Mouse (Mus musculus) MEL (cell line): ENCODE data around the gene Sbpl. TPM values are rescaled to one million over a fixed set of nuclear protein-coding genes. Genes with fewer than 3 reads are reported as not detected.
A peak's percentile ranks its signal among the peaks of the same experiment; 100 is the strongest.

ENCODE experiments used
- DNase-seq: peaks from one replicate; pipeline ENCODE4 v3.0.0; 2011; ENCODE audit warnings: low read depth, low spot score
- H3K27ac ChIP-seq: 2 replicates; pipeline ENCODE4 v1.5.1; 2012; ENCODE audit warnings: low read depth, mild to moderate bottlenecking, control low read depth, low read length, moderate library complexity; ENCODE audit not compliant: control insufficient read depth
- H3K27me3 ChIP-seq, 2 experiments: fragments of 150-350 bp in 1 of 2; sonication (generic) in 1 of 2; 2 replicates each; pipeline ENCODE4 v1.6.1; 2012; ENCODE audit warnings: low read length in 2 of 2, mild to moderate bottlenecking in 2 of 2, improper control_type of control experiment in 1 of 2, moderate library complexity in 1 of 2; ENCODE audit not compliant: insufficient read depth in 2 of 2, control insufficient read depth in 1 of 2
- H3K36me3 ChIP-seq, 2 experiments: 2 replicates each; pipeline ENCODE4 v1.6.1; 2012 to 2014; ENCODE audit warnings: low read length in 2 of 2, improper control_type of control experiment in 1 of 2, inconsistent platforms in 1 of 2, mild to moderate bottlenecking in 1 of 2; ENCODE audit not compliant: insufficient read depth in 2 of 2, control insufficient read depth in 1 of 2
- H3K4me1 ChIP-seq, 2 experiments: fragments of 150-350 bp in 1 of 2; sonication (generic) in 1 of 2; 2 replicates each; pipeline ENCODE4 v1.6.1; 2012; ENCODE audit warnings: low read length in 2 of 2, improper control_type of control experiment in 1 of 2, mild to moderate bottlenecking in 1 of 2; ENCODE audit not compliant: insufficient read depth in 2 of 2, control insufficient read depth in 1 of 2
- H3K4me3 ChIP-seq, 2 experiments: fragments of 150-350 bp in 1 of 2; sonication (generic) in 1 of 2; 2 replicates each; pipeline ENCODE4 v1.5.1; 2012; ENCODE audit warnings: low read depth in 2 of 2, low read length in 2 of 2, mild to moderate bottlenecking in 2 of 2, moderate library complexity in 2 of 2, control low read depth in 1 of 2, improper control_type of control experiment in 1 of 2; ENCODE audit not compliant: control insufficient read depth in 1 of 2, insufficient read depth in 1 of 2
- H3K79me2 ChIP-seq: 2 replicates; pipeline ENCODE4 v1.6.1; 2012; ENCODE audit warnings: mild to moderate bottlenecking, low read length, moderate library complexity; ENCODE audit not compliant: control insufficient read depth, poor library complexity, insufficient read depth
- H3K9ac ChIP-seq: 2 replicates; pipeline ENCODE4 v1.6.1; 2012; ENCODE audit warnings: low read depth, mild to moderate bottlenecking, control low read depth, low read length, moderate library complexity; ENCODE audit not compliant: control insufficient read depth, poor library complexity, severe bottlenecking
- H3K9me3 ChIP-seq: fragments of 150-350 bp; sonication (generic); replicated peaks from 2 replicates; pipeline ENCODE4 v1.6.1; 2012; ENCODE audit warnings: mild to moderate bottlenecking, low read length, improper control_type of control experiment, moderate library complexity; ENCODE audit not compliant: insufficient read depth
- BHLHE40 ChIP-seq: IDR thresholded peaks from 2 replicates; pipeline ENCODE4 v1.6.1; 2012; ENCODE audit warnings: low read depth, mild to moderate bottlenecking, inconsistent platforms, low read length, improper control_type of control experiment, borderline replicate concordance
- CHD2 ChIP-seq: IDR thresholded peaks from 2 replicates; pipeline ENCODE4 v1.6.1; 2011; ENCODE audit warnings: low read length, improper control_type of control experiment
- EP300 ChIP-seq, 2 experiments: IDR thresholded peaks; 2 replicates each; pipeline ENCODE4 v1.6.1; 2011; ENCODE audit warnings: improper control_type of control experiment in 2 of 2, low read length in 2 of 2, low read depth in 1 of 2, mild to moderate bottlenecking in 1 of 2
- ETS1 ChIP-seq: IDR thresholded peaks from 2 replicates; pipeline ENCODE4 v1.6.1; 2012; ENCODE audit warnings: low read depth, mild to moderate bottlenecking, inconsistent platforms, low read length, improper control_type of control experiment, moderate library complexity
- GABPA ChIP-seq: IDR thresholded peaks from 2 replicates; pipeline ENCODE4 v1.6.1; 2012; ENCODE audit warnings: low read depth, mild to moderate bottlenecking, inconsistent platforms, low read length, improper control_type of control experiment, moderate library complexity
- JUND ChIP-seq: IDR thresholded peaks from 2 replicates; pipeline ENCODE4 v1.6.1; 2011; ENCODE audit warnings: low read depth, mild to moderate bottlenecking, improper control_type of control experiment, low read length
- KAT2A ChIP-seq: conservative IDR thresholded peaks from 2 replicates; pipeline ENCODE4 v1.6.1; 2012; ENCODE audit warnings: low read depth, low read length, improper control_type of control experiment, inconsistent platforms
- MAFK ChIP-seq: IDR thresholded peaks from 2 replicates; pipeline ENCODE4 v1.6.1; 2011; ENCODE audit warnings: low read depth, mild to moderate bottlenecking, low read length, improper control_type of control experiment, borderline replicate concordance
- MAX ChIP-seq: IDR thresholded peaks from 2 replicates; pipeline ENCODE4 v1.6.1; 2011; ENCODE audit warnings: low read length, improper control_type of control experiment
- MAZ ChIP-seq: IDR thresholded peaks from 2 replicates; pipeline ENCODE4 v1.6.1; 2012; ENCODE audit warnings: low read depth, mild to moderate bottlenecking, inconsistent platforms, low read length, improper control_type of control experiment
- MEF2A ChIP-seq: IDR thresholded peaks from 2 replicates; pipeline ENCODE4 v1.6.1; 2014; ENCODE audit warnings: low read depth, mild to moderate bottlenecking, inconsistent platforms, low read length, improper control_type of control experiment; ENCODE audit not compliant: poor library complexity, insufficient replicate concordance, severe bottlenecking; ENCODE audit errors: extremely low read depth
- MXI1 ChIP-seq: IDR thresholded peaks from 2 replicates; pipeline ENCODE4 v1.6.1; 2011; ENCODE audit warnings: mild to moderate bottlenecking, low read depth, low read length, improper control_type of control experiment
- MYC ChIP-seq: IDR thresholded peaks from 2 replicates; pipeline ENCODE4 v1.6.1; 2011; ENCODE audit warnings: low read depth, mild to moderate bottlenecking, low read length, improper control_type of control experiment, moderate library complexity
- NELFE ChIP-seq: IDR thresholded peaks from 2 replicates; pipeline ENCODE4 v1.6.1; 2011; ENCODE audit warnings: low read depth, low read length, improper control_type of control experiment
- RAD21 ChIP-seq: IDR thresholded peaks from 2 replicates; pipeline ENCODE4 v1.6.1; 2011; ENCODE audit warnings: mild to moderate bottlenecking, low read depth, low read length, improper control_type of control experiment
- RCOR1 ChIP-seq: IDR thresholded peaks from 2 replicates; pipeline ENCODE4 v1.6.1; 2012; ENCODE audit warnings: low read depth, mild to moderate bottlenecking, inconsistent platforms, low read length, improper control_type of control experiment
- SIN3A ChIP-seq: IDR thresholded peaks from 2 replicates; pipeline ENCODE4 v1.6.1; 2012; ENCODE audit warnings: low read length, improper control_type of control experiment, inconsistent platforms
- SMC3 ChIP-seq: IDR thresholded peaks from 2 replicates; pipeline ENCODE4 v1.6.1; 2011; ENCODE audit warnings: low read depth, low read length, improper control_type of control experiment
- TAL1 ChIP-seq: IDR thresholded peaks from 2 replicates; pipeline ENCODE4 v1.6.1; 2012; ENCODE audit warnings: mild to moderate bottlenecking, inconsistent platforms, low read length, moderate library complexity, mixed read lengths
- TCF12 ChIP-seq: IDR thresholded peaks from 2 replicates; pipeline ENCODE4 v1.6.1; 2014; ENCODE audit warnings: low read depth, mild to moderate bottlenecking, inconsistent platforms, low read length, improper control_type of control experiment, moderate library complexity
- USF2 ChIP-seq, 2 experiments: IDR thresholded peaks; 2 replicates each; pipeline ENCODE4 v1.6.1; 2011 to 2012; ENCODE audit warnings: improper control_type of control experiment in 2 of 2, low read length in 2 of 2, borderline replicate concordance in 1 of 2, inconsistent platforms in 1 of 2, low read depth in 1 of 2, mild to moderate bottlenecking in 1 of 2; ENCODE audit not compliant: insufficient read depth in 1 of 2
- ZC3H11A ChIP-seq: IDR thresholded peaks from 2 replicates; pipeline ENCODE4 v1.6.1; 2012; ENCODE audit warnings: low read depth, mild to moderate bottlenecking, inconsistent platforms, low read length, improper control_type of control experiment
- ZKSCAN1 ChIP-seq: IDR thresholded peaks from 2 replicates; pipeline ENCODE4 v1.6.1; 2012; ENCODE audit warnings: low read depth, mild to moderate bottlenecking, inconsistent platforms, low read length, improper control_type of control experiment, moderate library complexity
- ZNF384 ChIP-seq: IDR thresholded peaks from 2 replicates; pipeline ENCODE4 v1.6.1; 2012; ENCODE audit warnings: low read depth, mild to moderate bottlenecking, inconsistent platforms, low read length, improper control_type of control experiment
- polyA plus RNA-seq, 2 experiments: library from polyadenylated mRNA; stranded (reverse) in 1 of 2; unstranded in 1 of 2; fragments of >175 nt in 1 of 2; fragments of >200 nt in 1 of 2; gene quantifications; 2 replicates each; pipeline versions ENCODE4 v1.2.1 to v1.2.4; 2012; ENCODE audit warnings: low replicate concordance in 2 of 2, low read depth in 1 of 2; ENCODE audit not compliant: insufficient read length in 2 of 2, insufficient read depth in 1 of 2, missing spikeins in 1 of 2
- total RNA-seq: library from RNA; depleted of rRNA; stranded (reverse); fragments of 300-350 nt; gene quantifications from 2 replicates; pipeline ENCODE4 v1.2.3, GENCODE M21; 2012; rRNA removed

Sbpl gene
- total RNA-seq: not detected in 2 replicates
- not detected for polyA plus RNA-seq

GRCm38 (mm10) chr17:23955174-23955573, at the start of gene Sbpl:
Gene Sbpl (minus strand): TSS chr17:23955274.
- H3K27ac ChIP-seq: no peak within 1 kb of the TSS
- 0 out of 4 replicates have a peak, but pooled peaks cover 0 to 1% of the 10 kb centered on the region in 2 experiments for H3K27me3 ChIP-seq
- no peak within 1 kb of the TSS for H3K9ac ChIP-seq
- no peaks in the 10 kb centered on the region for H3K36me3 ChIP-seq
- no peak within 1 kb of the TSS for H3K4me3 ChIP-seq
- no peaks in the 10 kb centered on the region for H3K4me1 ChIP-seq
- no peaks in the 10 kb centered on the region for H3K79me2 ChIP-seq
- DNase-seq: no peak
- H3K9me3 ChIP-seq: no peaks in the 10 kb centered on the region
- TF ChIP-seq RAD21: no peak
- TF ChIP-seq SIN3A: no peak
- no peak for TF ChIP-seq ZKSCAN1
- TF ChIP-seq JUND: no peak
- TF ChIP-seq USF2 (IDR thresholded peaks at IDR 0.05; ENCODE audit: borderline replicate concordance in 1 of 2, insufficient read depth in 1 of 2, low read depth in 1 of 2, low read length in 2 of 2): no peak
- no peak for TF ChIP-seq ZNF384

- H3K79me2 ChIP-seq: no peaks in the 10 kb centered on the region
- TF ChIP-seq ETS1 (no peak), KAT2A (no peak), GABPA (no peak), USF2 (IDR thresholded peaks at IDR 0.05; ENCODE audit: borderline replicate concordance in 1 of 2, insufficient read depth in 1 of 2, low read depth in 1 of 2, low read length in 2 of 2) (no peak), NELFE (no peak)
- TF ChIP-seq, all 39 proteins: peak for 0
- Histone ChIP-seq H3K9ac (no peak overlapping the region), H3K36me3 (peaks cover 0 to 2% of the 10 kb centered on the region in 2 experiments; a peak in 1 of 4 replicates), H3K4me3 (no peak overlapping the region), H3K9me3 (no peaks in the 10 kb centered on the region), H3K27me3 (peaks cover 2% of the 10 kb centered on the region in 2 experiments; a peak in 2 of 4 replicates), H3K4me1 (peaks cover 10 to 27% of the 10 kb centered on the region in 2 experiments), H3K27ac (no peak overlapping the region)
- no peak for DNase-seq
Observed at GRCm38 (mm10) chr17:24004071-24004665, 49.1 kb upstream of the Sbpl start.

- DNase-seq: peak; percentile 69
- Histone ChIP-seq H3K27ac (no peak overlapping the region), H3K9me3 (no peaks in the 10 kb centered on the region), H3K4me3 (no peak overlapping the region), H3K79me2 (no peaks in the 10 kb centered on the region), H3K9ac (no peak overlapping the region), H3K36me3 (no peaks in the 10 kb centered on the region), H3K4me1 (0 out of 4 replicates have a peak, but pooled peaks cover 0 to 8% of the 10 kb centered on the region in 2 experiments), H3K27me3 (no peaks in the 10 kb centered on the region; a peak in 1 of 4 replicates)
- TF ChIP-seq BHLHE40: no peak
- TF ChIP-seq MYC: no peak
- peak; percentile 61 to 65; a peak in 3 of 4 replicates for TF ChIP-seq EP300 (IDR thresholded peaks at IDR 0.05; ENCODE audit: low read depth in 1 of 2, low read length in 2 of 2)
- TF ChIP-seq MXI1: 0 out of 2 replicates have a peak, but pooled peaks have one; percentile 38
- TF ChIP-seq JUND: no peak
- no peak for TF ChIP-seq NELFE
- TF ChIP-seq TAL1: peak; percentile 42
- TF ChIP-seq SIN3A: peak; percentile 37; the same call in 1 of the 2 replicates
- peak; percentile 62; the same call in 1 of the 2 replicates for TF ChIP-seq TCF12
- TF ChIP-seq MEF2A: no peak
- no peak for TF ChIP-seq MAZ
- no peak for TF ChIP-seq CHD2
- peak; percentile 78 for TF ChIP-seq ETS1
- TF ChIP-seq GABPA: no peak
- TF ChIP-seq ZC3H11A: no peak
- peak; percentile 45; the same call in 1 of the 2 replicates for TF ChIP-seq MAX
- no peak for TF ChIP-seq RCOR1
- TF ChIP-seq SMC3: no peak
- TF ChIP-seq MAFK: no peak
Observed at GRCm38 (mm10) chr17:24000404-24000803, 45.3 kb upstream of the Sbpl start.
